Mouse (Mus musculus): ENCODE data around the gene Afg3l1. TPM values are rescaled to one million over a fixed set of nuclear protein-coding genes. Genes with fewer than 3 reads are reported as not detected.
"Not testable (repeated sequence)": the region's sequence is repeated elsewhere in the genome, so short reads cannot be mapped to it uniquely, and the experiment has no call there.

Afg3l1 gene
- polyA plus RNA-seq, 1 experiment from 2014 or later: 66.8 TPM

DNA sequence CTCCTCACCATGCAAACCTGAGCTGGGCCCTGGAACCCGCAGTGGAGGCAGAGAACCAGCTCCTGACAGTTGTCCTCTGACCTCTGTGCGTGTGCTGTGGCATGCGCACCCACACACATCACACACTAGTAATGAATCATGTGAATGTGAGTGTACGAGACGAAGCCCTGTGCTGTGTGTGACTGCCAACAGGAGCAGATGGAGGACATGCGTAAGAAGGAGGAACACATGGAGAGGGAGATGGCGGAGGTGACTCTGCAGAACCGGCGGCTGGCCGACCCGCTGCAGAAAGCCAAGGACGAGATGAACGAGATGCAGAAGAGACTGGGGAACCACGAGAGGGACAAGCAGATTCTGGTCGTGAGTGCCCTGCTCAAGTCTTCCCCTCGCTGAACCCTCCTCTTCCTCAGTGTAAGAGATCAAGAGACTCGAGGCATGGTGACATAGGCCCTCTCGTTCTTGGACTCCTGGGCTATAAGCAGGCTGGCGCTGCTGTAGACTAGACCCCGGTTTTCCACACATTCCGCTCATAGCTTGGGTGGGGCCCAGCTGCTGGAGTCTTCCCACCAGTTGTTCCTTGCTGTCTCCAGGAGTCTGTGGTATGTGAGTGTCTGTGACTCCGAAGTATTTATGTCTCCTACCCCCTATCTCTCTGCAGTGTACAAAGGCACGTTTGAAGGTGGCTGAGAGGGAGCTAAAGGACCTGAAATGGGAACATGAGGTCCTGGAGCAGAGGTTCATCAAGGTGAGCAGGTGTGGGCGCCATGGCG lies 50.2 kb downstream of the Afg3l1 start:
- H3K27me3 ChIP-seq: no peaks in the 10 kb centered on the region
- H3K4me1 ChIP-seq: no peaks in the 10 kb centered on the region
- no peak overlapping the region for H3K4me3 ChIP-seq (replicated peaks)
- ATAC-seq (replicated peaks; ENCODE audit: low FRiP score): no peak
- 91% methylated on average over 25 of the region's 25 CpGs for WGBS
- H3K27ac ChIP-seq: no peak overlapping the region
- no peak overlapping the region for H3K4me2 ChIP-seq
- H3K9ac ChIP-seq: no peak overlapping the region
- H3K36me3 ChIP-seq: peaks cover 100% of the 10 kb centered on the region
- no peaks in the 10 kb centered on the region for H3K9me3 ChIP-seq (replicated peaks)

DNA sequence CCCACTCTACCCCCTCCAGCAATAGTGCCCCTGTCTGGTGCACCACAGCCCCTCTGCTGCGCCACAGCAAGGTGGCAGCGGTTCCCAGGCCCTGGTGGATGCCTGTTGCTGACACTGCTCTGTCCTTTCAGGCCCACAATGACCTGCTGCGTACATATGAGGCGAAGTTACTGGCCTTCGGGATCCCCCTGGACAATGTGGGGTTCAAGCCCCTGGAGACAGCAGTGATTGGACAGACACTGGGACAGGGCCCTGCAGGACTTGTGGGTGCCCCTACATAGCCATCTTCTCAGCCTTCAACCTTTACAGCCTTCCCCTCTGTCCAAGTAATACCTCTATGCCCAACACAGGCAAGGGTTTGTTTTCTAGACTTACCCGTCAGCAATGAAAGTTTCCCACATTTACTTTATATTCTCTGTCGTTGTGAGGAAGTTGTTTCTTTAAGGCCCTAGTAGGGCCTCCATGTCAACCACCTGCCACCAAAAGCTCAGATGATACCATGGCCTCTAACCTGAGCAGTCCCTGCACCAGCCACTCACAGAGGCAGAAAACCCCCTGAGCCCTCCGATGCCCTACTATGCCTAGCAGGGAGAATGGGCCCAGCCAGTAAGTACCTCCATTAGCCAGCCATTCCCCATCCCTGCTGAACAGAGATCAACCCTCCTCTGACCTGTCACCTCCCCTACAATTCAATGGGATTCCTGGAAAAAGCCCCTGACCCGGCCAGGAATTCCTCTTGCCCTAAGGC lies 58.7 kb downstream of the Afg3l1 start:
- ATAC-seq (replicated peaks; ENCODE audit: low FRiP score): no peak
- Histone ChIP-seq H3K4me1 (no peaks in the 10 kb centered on the region), H3K27ac (no peak overlapping the region), H3K9ac (no peak overlapping the region), H3K4me3 (replicated peaks) (no peak overlapping the region), H3K27me3 (0 out of 2 replicates have a peak, but pooled peaks cover 5% of the 10 kb centered on the region), H3K4me2 (no peak overlapping the region), H3K36me3 (peaks cover 54% of the 10 kb centered on the region), H3K9me3 (replicated peaks) (no peaks in the 10 kb centered on the region)
- WGBS: 88% methylated on average over 9 of the region's 9 CpGs

DNA sequence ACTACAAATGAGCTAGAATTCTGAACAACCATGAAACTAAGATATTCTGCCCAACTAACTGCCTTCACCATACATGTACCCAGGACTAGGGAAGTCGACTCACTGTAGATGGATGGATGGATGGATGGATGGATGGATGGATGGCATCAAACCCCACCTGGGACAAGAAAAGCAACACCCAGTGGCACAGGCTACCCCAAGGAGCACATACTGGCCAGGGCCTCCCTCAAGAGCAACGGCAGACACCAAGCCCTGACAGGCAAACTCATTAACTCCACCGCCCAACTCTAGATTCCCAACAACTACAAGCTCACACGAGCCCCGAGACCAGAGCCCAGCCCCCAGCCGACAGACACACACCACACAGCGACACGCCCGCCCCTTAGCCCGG lies 59.3 kb downstream of the Afg3l1 start:
- no peak overlapping the region for H3K4me3 ChIP-seq (replicated peaks)
- no peaks in the 10 kb centered on the region for H3K4me1 ChIP-seq
- no peak for ATAC-seq (replicated peaks; ENCODE audit: low FRiP score)
- H3K27me3 ChIP-seq: 0 out of 2 replicates have a peak, but pooled peaks cover 5% of the 10 kb centered on the region
- peaks cover 48% of the 10 kb centered on the region for H3K36me3 ChIP-seq
- no peak overlapping the region for H3K27ac ChIP-seq
- H3K9ac ChIP-seq: no peak overlapping the region
- no peaks in the 10 kb centered on the region for H3K9me3 ChIP-seq (replicated peaks)
- 22% methylated on average over 9 of the region's 10 CpGs for WGBS
- no peak overlapping the region for H3K4me2 ChIP-seq

DNA sequence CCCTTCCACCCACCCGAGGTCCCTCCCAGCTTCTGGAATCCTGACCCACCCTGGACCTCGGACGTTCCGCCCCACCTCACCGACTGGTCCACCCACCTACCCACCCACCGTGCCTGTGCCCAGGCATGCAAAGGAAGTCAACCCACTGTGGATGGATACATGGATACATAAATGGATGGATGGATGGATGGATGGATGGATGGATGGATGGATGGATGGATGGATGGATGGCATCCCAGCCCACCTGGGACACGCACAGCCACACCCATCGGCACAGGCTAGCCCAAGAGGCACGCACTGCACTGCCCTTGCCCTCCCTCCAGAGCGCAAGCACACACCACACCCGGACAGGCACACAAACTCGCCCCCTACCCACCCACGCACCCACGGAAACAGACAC lies 59.9 kb downstream of the Afg3l1 start:
- not testable (repeated sequence) for H3K4me1 ChIP-seq; H3K27ac ChIP-seq; H3K4me3 ChIP-seq (replicated peaks); H3K9me3 ChIP-seq (replicated peaks); H3K27me3 ChIP-seq; H3K9ac ChIP-seq; H3K4me2 ChIP-seq; ATAC-seq (replicated peaks; ENCODE audit: low FRiP score)
- peaks cover 41% of the 10 kb centered on the region for H3K36me3 ChIP-seq
- 59% methylated on average over 8 of the region's 14 CpGs for WGBS

Other genes starting within 250 kb of the Afg3l1 start
- gene Spata2l, start 241.7 kb upstream of the Afg3l1 start, polyA plus RNA-seq (2015; fragmentation: Nextera tagmentation; extraction: Ambion mirVana): 5.3 and 5.7 TPM in 2 replicates
- gene Zfp276, start 223.7 kb upstream of the Afg3l1 start, polyA plus RNA-seq (2015; fragmentation: Nextera tagmentation; extraction: Ambion mirVana): 21.2 and 22.7 TPM in 2 replicates
- gene Vps9d1, start 223.6 kb upstream of the Afg3l1 start, polyA plus RNA-seq (2015; fragmentation: Nextera tagmentation; extraction: Ambion mirVana): 22.2 and 25.0 TPM in 2 replicates
- 38.2 and 45.2 TPM in 2 replicates for gene Fanca, start 159.3 kb upstream of the Afg3l1 start, polyA plus RNA-seq (2015; fragmentation: Nextera tagmentation; extraction: Ambion mirVana)
- 4.7 and 5.0 TPM in 2 replicates for gene Spire2, start 145.2 kb upstream of the Afg3l1 start, polyA plus RNA-seq (2015; fragmentation: Nextera tagmentation; extraction: Ambion mirVana)
- gene Tcf25, start 104.2 kb upstream of the Afg3l1 start, polyA plus RNA-seq (2015; fragmentation: Nextera tagmentation; extraction: Ambion mirVana): 157 and 175 TPM in 2 replicates
- not detected in 2 replicates for gene Mc1r, start 70.8 kb upstream of the Afg3l1 start, polyA plus RNA-seq (2015; fragmentation: Nextera tagmentation; extraction: Ambion mirVana)
- gene Tubb3, start 66.5 kb upstream of the Afg3l1 start, polyA plus RNA-seq (2015; fragmentation: Nextera tagmentation; extraction: Ambion mirVana): 8.0 and 22.0 TPM in 2 replicates
- 34.4 and 39.8 TPM in 2 replicates for gene Def8, start 54.4 kb upstream of the Afg3l1 start, polyA plus RNA-seq (2015; fragmentation: Nextera tagmentation; extraction: Ambion mirVana)
- gene Dbndd1, start 37.6 kb downstream of the Afg3l1 start, polyA plus RNA-seq (2015; fragmentation: Nextera tagmentation; extraction: Ambion mirVana): 4.1 and 4.2 TPM in 2 replicates
- gene Gas8, start 40.9 kb downstream of the Afg3l1 start, polyA plus RNA-seq (2015; fragmentation: Nextera tagmentation; extraction: Ambion mirVana): 34.4 and 35.8 TPM in 2 replicates
- gene Rhou, start 176.0 kb downstream of the Afg3l1 start, polyA plus RNA-seq (2015; fragmentation: Nextera tagmentation; extraction: Ambion mirVana): 8.2 and 8.6 TPM in 2 replicates